Mouse (Mus musculus) liver, embryonic 14.5 days (tissue): ENCODE measurements around the gene Pcnx2.

ENCODE experiments used
- CTCF ChIP-seq: IDR thresholded peaks from 2 replicates; pipeline ENCODE4 v1.5.1; 2016; ENCODE audit warnings: antibody characterized with exemption, low read depth, control low read depth
- EP300 ChIP-seq: IDR thresholded peaks from 2 replicates; pipeline ENCODE4 v1.6.1; 2016; ENCODE audit warnings: antibody characterized with exemption, low read depth

GRCm38 (mm10) chr8:125750846-125751245 is 147.3 kb downstream of the Pcnx2 start:
- TF ChIP-seq CTCF (no peak), EP300 (no peak)
